In the genomic region with DNA sequence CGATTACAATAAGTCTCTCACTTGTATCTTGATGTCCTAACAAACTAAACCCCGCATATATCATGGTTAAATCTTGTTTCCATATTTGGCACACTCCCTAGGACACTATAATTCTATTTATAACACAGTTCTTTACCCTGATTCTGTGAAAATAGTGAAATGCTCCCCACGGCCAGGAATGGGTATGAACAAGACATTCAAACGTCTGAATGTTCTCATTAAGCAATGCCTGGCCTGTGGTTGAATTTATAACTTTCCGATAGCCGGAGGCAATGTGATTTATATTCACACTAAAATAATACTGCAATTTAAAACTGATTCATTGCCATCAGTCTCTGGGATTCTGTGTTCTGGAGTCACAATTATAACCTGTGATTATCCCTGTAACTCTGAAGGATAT, we compare ENCODE assay signal across 25 mouse cellular contexts. TPM values are rescaled to one million over a fixed set of nuclear protein-coding genes. Genes with fewer than 3 reads are reported as not detected.
DNase-seq lines count a peak whose midpoint lies in the region; ATAC-seq and TF ChIP-seq lines count a peak whose summit lies in the region.
"Had no signal": no experiment of that assay in that cellular context is flagged by ENCODE, and none has a peak within 500 bp of the region (broad histone marks: within the 10 kb centered on the region; RNA-seq: fewer than 3 reads in every experiment).

No protein-coding gene starts in this region.

- TF ChIP-seq EP300 in heart, adult 2 months (IDR thresholded peaks at IDR 0.05; ENCODE audit: insufficient read depth, low read depth, low read length): no peak

- DNase-seq in heart, adult 2 months: no peak
- DNase-seq in kidney, postnatal 0 days (ENCODE audit: low spot score): no peak
- no peak for DNase-seq in kidney, adult 11 months
- DNase-seq in NIH3T3 (ENCODE audit: low read depth): peak; percentile 69
- peak; percentile 61 for DNase-seq in fat pad, adult 2 months (ENCODE audit: extremely low read depth, low read depth, low spot score)
- DNase-seq in layer of hippocampus, postnatal 10 days (ENCODE audit: low spot score in 2 of 2): no peak
- DNase-seq: cerebellum, adult 2 months; cerebellum, postnatal 14 days; gastrocnemius, postnatal 10 days; heart, postnatal 10 days; kidney, adult 2 months; kidney, postnatal 10 days; midbrain, embryonic 14.5 days; spleen, adult 18-20 months; thymus, postnatal 4 days had no signal

- no peak overlapping the region for H3K9ac ChIP-seq in heart, embryonic 13.5 days
- H3K9ac ChIP-seq in heart, adult 2 months (ENCODE audit: low read depth, low read length): no peak overlapping the region
- no peak overlapping the region for H3K9ac ChIP-seq in kidney, postnatal 0 days (ENCODE audit: low read depth, low read length)
- H3K9ac ChIP-seq: forebrain, embryonic 13.5 days; limb, embryonic 15.5 days; liver, embryonic 14.5 days had no signal

- no peaks in the 10 kb centered on the region for H3K9me3 ChIP-seq in heart, embryonic 13.5 days
- H3K9me3 ChIP-seq in kidney, postnatal 0 days (replicated peaks; ENCODE audit: low read length): no peaks in the 10 kb centered on the region
- H3K9me3 ChIP-seq: forebrain, embryonic 13.5 days; limb, embryonic 15.5 days had no signal

- H3K4me2 ChIP-seq in heart, embryonic 13.5 days: no peak overlapping the region; the same call in 1 of the 2 replicates
- no peak overlapping the region for H3K4me2 ChIP-seq in kidney, postnatal 0 days (ENCODE audit: low read length)
- H3K4me2 ChIP-seq: forebrain, embryonic 13.5 days; limb, embryonic 15.5 days had no signal

- peaks cover 65% of the 10 kb centered on the region for H3K4me1 ChIP-seq in heart, embryonic 13.5 days
- peaks cover 15% of the 10 kb centered on the region for H3K4me1 ChIP-seq in heart, adult 2 months (ENCODE audit: control insufficient read depth, insufficient read depth, low read length)
- H3K4me1 ChIP-seq in kidney, postnatal 0 days (replicated peaks; ENCODE audit: insufficient read depth, low read length): peaks cover 32% of the 10 kb centered on the region; the same call in 1 of the 2 replicates

- peaks cover 7% of the 10 kb centered on the region for H3K79me2 ChIP-seq in heart, adult 2 months (replicated peaks; ENCODE audit: control insufficient read depth, insufficient read depth, low read length)

- intact Hi-C loops in heart, adult 2 months (cut with DNase I): loop anchor here (5.0 to 10.0 kb wide), 3 partner anchors 43 to 399 kb away; no protein-coding TSS in a partner anchor

- no peak overlapping the region for H3K4me3 ChIP-seq in heart, embryonic 13.5 days
- no peak overlapping the region for H3K4me3 ChIP-seq in heart, adult 2 months
- no peak overlapping the region for H3K4me3 ChIP-seq in kidney, postnatal 0 days (replicated peaks; ENCODE audit: low read depth, low read length)
- H3K4me3 ChIP-seq: forebrain, embryonic 13.5 days; left cerebral cortex, adult 2 months; limb, embryonic 15.5 days had no signal

- TF ChIP-seq POLR2A in heart, adult 2 months (IDR thresholded peaks at IDR 0.05; ENCODE audit: insufficient read depth, low read depth, low read length): no peak

- peaks cover 13% of the 10 kb centered on the region for H3K36me3 ChIP-seq in heart, embryonic 13.5 days
- peaks cover 12% of the 10 kb centered on the region for H3K36me3 ChIP-seq in heart, adult 2 months (ENCODE audit: control insufficient read depth, insufficient read depth, low read length)
- no peaks in the 10 kb centered on the region for H3K36me3 ChIP-seq in kidney, postnatal 0 days (ENCODE audit: insufficient read depth, low read length)

- H3K27ac ChIP-seq in heart, embryonic 13.5 days (replicated peaks): peak overlapping the region; percentile 43; the same call in 1 of the 2 replicates
- H3K27ac ChIP-seq in heart, adult 2 months: no peak overlapping the region; the same call in 1 of the 2 replicates
- 0 out of 2 replicates have a peak overlapping the region, but pooled peaks have one; percentile 37 for H3K27ac ChIP-seq in kidney, postnatal 0 days
- H3K27ac ChIP-seq: forebrain, embryonic 13.5 days; left cerebral cortex, adult 2 months; limb, embryonic 15.5 days; liver, embryonic 14.5 days; macrophage had no signal

- ATAC-seq in heart, embryonic 13.5 days (ENCODE audit: extremely low read depth, insufficient number of reproducible peaks, low FRiP score, low TSS enrichment): no peak
- no peak for ATAC-seq in kidney, postnatal 0 days (replicated peaks; ENCODE audit: low FRiP score, low read depth)
- ATAC-seq in monocyte, adult 5-6 weeks (replicated peaks; ENCODE audit: insufficient number of reproducible peaks, low FRiP score, low TSS enrichment, poor library complexity, severe bottlenecking): no peak
- ATAC-seq: forebrain, embryonic 13.5 days; hindbrain, embryonic 16.5 days; lung, postnatal 0 days had no signal

- WGBS in heart, embryonic 13.5 days: 49% methylated on average over 6 of the region's 6 CpGs
- 41% methylated on average over 6 of the region's 6 CpGs for WGBS in heart, adult 2 months
- WGBS in kidney, postnatal 0 days: 35% methylated on average over 6 of the region's 6 CpGs

- TF ChIP-seq CTCF in heart, adult 2 months (IDR thresholded peaks at IDR 0.05): no peak
- TF ChIP-seq CTCF in kidney, postnatal 0 days (IDR thresholded peaks at IDR 0.05; ENCODE audit: low read depth): no peak

- H3K27me3 ChIP-seq in heart, embryonic 13.5 days (replicated peaks): no peaks in the 10 kb centered on the region
- no peaks in the 10 kb centered on the region for H3K27me3 ChIP-seq in heart, adult 2 months (ENCODE audit: control insufficient read depth, insufficient read depth, low read length)
- no peaks in the 10 kb centered on the region for H3K27me3 ChIP-seq in kidney, postnatal 0 days (ENCODE audit: insufficient read depth, low read length)
- H3K27me3 ChIP-seq: forebrain, embryonic 13.5 days; limb, embryonic 15.5 days had no signal

RNA-seq across cellular contexts. Expression of a gene that starts 5.3 kb away (rescaled TPM):
- 22.3 and 24.0 TPM in 2 replicates for polyA plus RNA-seq in heart, embryonic 13.5 days (2015; fragmentation: Nextera tagmentation; extraction: Ambion mirVana)
- total RNA-seq in heart, adult 2 months (2021): 10 to 100 TPM; 52.1 to 57.4 TPM
- 15.3 and 24.7 TPM in 2 replicates for polyA plus RNA-seq in heart, adult 2 months (2012; rRNA removed)
- polyA plus RNA-seq in kidney, postnatal 0 days (2015; fragmentation: Nextera tagmentation; extraction: Ambion mirVana): 23.1 and 24.2 TPM in 2 replicates
- total RNA-seq in monocyte, adult 5-6 weeks (2017): 11.4 to 14.0 TPM (median 12.6 TPM) in 3 replicates
- 10 to 100 TPM; 28.4 to 31.3 TPM for total RNA-seq in layer of hippocampus, postnatal 10 days (2021)
- total RNA-seq: MEL had no signal

Comparison
In these comparisons a context has a peak if more than half of its experiments do, and no peak if none do; other contexts are left out.
1. DNase-seq: peak in NIH3T3 (single experiment) and fat pad, adult 2 months (single experiment); none in heart, adult 2 months (0 of 2), kidney, postnatal 0 days (single experiment), kidney, adult 11 months (single experiment) and layer of hippocampus, postnatal 10 days (0 of 2).